Mouse (Mus musculus) forebrain, postnatal 0 days (tissue): Measurements from ENCODE around the gene Tmem17. TPM values are rescaled to one million over a fixed set of nuclear protein-coding genes. Genes with fewer than 3 reads are reported as not detected.

Source experiments
- ATAC-seq: fragments of 200-750 bp; cut with Nextera tagmentation; 2 replicates; pipeline ENCODE4 v1.8.0; 2017; ENCODE audit warnings: mild to moderate bottlenecking, moderate library complexity
- DNase-seq: peaks from one replicate; pipeline ENCODE4 v3.0.0-alpha.2; 2015
- H3K27ac ChIP-seq: fragments of 300-500 bp; sonication (generic); 2 replicates; pipeline ENCODE4 v1.5.1; 2014; ENCODE audit warnings: low read depth, mild to moderate bottlenecking, antibody characterized with exemption, low read length, moderate library complexity, mixed read lengths
- H3K27me3 ChIP-seq: fragments of 300-500 bp; sonication (generic); 2 replicates; pipeline ENCODE4 v1.6.1; 2014; ENCODE audit warnings: mild to moderate bottlenecking, low read length, mixed read lengths; ENCODE audit not compliant: insufficient read depth
- H3K36me3 ChIP-seq: fragments of 300-500 bp; sonication (generic); 2 replicates; pipeline ENCODE4 v1.6.1; 2014; ENCODE audit warnings: mild to moderate bottlenecking, moderate library complexity; ENCODE audit not compliant: insufficient read depth
- H3K4me1 ChIP-seq: fragments of 300-500 bp; sonication (generic); 2 replicates; pipeline ENCODE4 v1.6.1; 2014; ENCODE audit warnings: antibody characterized with exemption; ENCODE audit not compliant: insufficient read depth
- H3K4me2 ChIP-seq: fragments of 300-500 bp; sonication (generic); 2 replicates; pipeline ENCODE4 v1.6.1; 2014; ENCODE audit warnings: low read depth, mild to moderate bottlenecking, moderate library complexity
- H3K4me3 ChIP-seq: fragments of 300-500 bp; sonication (generic); 2 replicates; pipeline ENCODE4 v1.5.1; 2014; ENCODE audit warnings: low read depth, low read length, mixed read lengths
- H3K9ac ChIP-seq: fragments of 300-500 bp; sonication (generic); 2 replicates; pipeline ENCODE4 v1.6.1; 2014; ENCODE audit warnings: mild to moderate bottlenecking
- H3K9me3 ChIP-seq: fragments of 300-500 bp; sonication (generic); 2 replicates; pipeline ENCODE4 v1.6.1; 2016; ENCODE audit warnings: low read length
- CTCF ChIP-seq: sonication (generic); IDR thresholded peaks from 2 replicates; pipeline ENCODE4 v1.5.1; 2016; ENCODE audit warnings: antibody characterized with exemption, control low read depth, low read depth
- WGBS: fragments of 180-500 bp; shearing (Covaris S2); extraction: QIAGEN DNeasy Blood & Tissue Kit; methylation state at CpG from one replicate; pipeline ENCODE4 v1.1.7; 2014; 5-methylcytosine and 5-hydroxymethylcytosine counted together
- polyA plus RNA-seq: library from polyadenylated mRNA; unstranded; fragments of >200 nt; fragmentation: Nextera tagmentation; extraction: Ambion mirVana; gene quantifications from 2 replicates; pipeline ENCODE4 v1.2.1, GENCODE M21; 2015
- total RNA-seq: library from RNA; depleted of rRNA; stranded (reverse); fragments of >200 nt; gene quantifications from 2 replicates; pipeline ENCODE4 v1.2.3, GENCODE M21; 2014

The Tmem17 gene
- total and polyA plus RNA-seq, 2 experiments from 2014 or later = 21.3 to 25.2 TPM

DNA sequence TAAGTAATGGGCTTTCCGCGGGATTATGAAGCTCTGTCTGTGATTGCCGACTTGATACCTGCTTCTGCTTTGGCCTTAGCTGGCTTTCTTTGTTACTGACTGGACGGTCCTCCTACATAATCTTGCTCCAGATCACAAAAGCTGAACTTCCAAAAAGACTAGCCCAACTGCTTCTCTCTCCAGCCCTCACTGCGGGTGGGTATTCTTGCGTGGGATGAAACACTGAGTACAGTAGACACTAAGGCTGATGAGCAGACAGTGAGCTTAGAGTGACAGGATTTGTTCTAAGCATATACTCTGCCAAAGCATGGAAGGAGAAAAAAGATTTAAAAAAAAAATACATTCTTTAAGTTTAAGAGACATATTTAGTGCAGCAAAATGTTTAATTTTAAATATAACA lies 12.5 kb upstream of the Tmem17 start:
- H3K9me3 ChIP-seq = no peaks in the 10 kb centered on the region
- no peak for ATAC-seq
- DNase-seq = no peak

GRCm38 (mm10) chr11:22499886-22500285 lies 12.0 kb upstream of the Tmem17 start:
- no peak overlapping the region for H3K9ac ChIP-seq
- no peak overlapping the region for H3K4me2 ChIP-seq
- no peak overlapping the region for H3K27ac ChIP-seq
- H3K4me3 ChIP-seq = no peak overlapping the region
- DNase-seq (no peak), ATAC-seq (no peak)
- 0 out of 2 replicates have a peak, but pooled peaks cover 3% of the 10 kb centered on the region for H3K4me1 ChIP-seq
- no peaks in the 10 kb centered on the region for H3K36me3 ChIP-seq
- H3K9me3 ChIP-seq = no peaks in the 10 kb centered on the region
- no peaks in the 10 kb centered on the region for H3K27me3 ChIP-seq
- no peak for TF ChIP-seq CTCF

More for the DNA sequence above, 12.5 kb upstream of the Tmem17 start:
- Histone ChIP-seq H3K27ac (no peak overlapping the region), H3K27me3 (no peaks in the 10 kb centered on the region), H3K9ac (no peak overlapping the region), H3K4me3 (no peak overlapping the region), H3K4me1 (0 out of 2 replicates have a peak, but pooled peaks cover 3% of the 10 kb centered on the region), H3K36me3 (no peaks in the 10 kb centered on the region), H3K4me2 (no peak overlapping the region)
- TF ChIP-seq CTCF = no peak
- WGBS = 43% methylated on average over 6 of the region's 6 CpGs

GRCm38 (mm10) chr11:22500771-22501566 lies 10.9 kb upstream of the Tmem17 start:
- Histone ChIP-seq H3K4me2 (no peak overlapping the region), H3K4me3 (no peak overlapping the region), H3K4me1 (0 out of 2 replicates have a peak, but pooled peaks cover 3% of the 10 kb centered on the region), H3K9ac (no peak overlapping the region), H3K36me3 (no peaks in the 10 kb centered on the region), H3K9me3 (no peaks in the 10 kb centered on the region), H3K27ac (no peak overlapping the region), H3K27me3 (no peaks in the 10 kb centered on the region)
- DNase-seq (no peak), ATAC-seq (no peak)
- TF ChIP-seq CTCF = no peak
- WGBS = 89% methylated on average over 9 of the region's 9 CpGs

GRCm38 (mm10) chr11:22513075-22513474 lies 1.2 kb downstream of the Tmem17 start:
- DNase-seq (no peak), ATAC-seq (0 out of 2 replicates have a peak, but pooled peaks have one; percentile 2)
- H3K4me3 ChIP-seq = peak overlapping the region; percentile 69
- H3K27me3 ChIP-seq = no peaks in the 10 kb centered on the region
- H3K9me3 ChIP-seq = no peaks in the 10 kb centered on the region
- peak overlapping the region; percentile 97 for H3K9ac ChIP-seq
- peak overlapping the region; percentile 98 for H3K27ac ChIP-seq
- no peaks in the 10 kb centered on the region for H3K4me1 ChIP-seq
- peak overlapping the region; percentile 66 for H3K4me2 ChIP-seq
- H3K36me3 ChIP-seq = no peaks in the 10 kb centered on the region; the same call in 1 of the 2 replicates
- no peak for TF ChIP-seq CTCF
- WGBS = 15% methylated on average over 11 of the region's 11 CpGs

GRCm38 (mm10) chr11:22515061-22515460 lies 3.2 kb downstream of the Tmem17 start:
- no peak for TF ChIP-seq CTCF

GRCm38 (mm10) chr11:22518445-22518844 lies 6.6 kb downstream of the Tmem17 start:
- no peak for TF ChIP-seq CTCF
- WGBS = 91% methylated on average over 6 of the region's 6 CpGs
- no peak for DNase-seq
- Histone ChIP-seq H3K4me1 (no peaks in the 10 kb centered on the region), H3K9ac (no peak overlapping the region), H3K9me3 (no peaks in the 10 kb centered on the region), H3K27me3 (no peaks in the 10 kb centered on the region), H3K36me3 (peaks cover 13% of the 10 kb centered on the region), H3K4me3 (no peak overlapping the region), H3K4me2 (no peak overlapping the region), H3K27ac (no peak overlapping the region)
- no peak for ATAC-seq

More at GRCm38 (mm10) chr11:22515061-22515460, 3.2 kb downstream of the Tmem17 start:
- 95% methylated on average over 2 of the region's 2 CpGs for WGBS
- no peaks in the 10 kb centered on the region for H3K27me3 ChIP-seq
- no peak overlapping the region for H3K4me3 ChIP-seq
- no peaks in the 10 kb centered on the region for H3K4me1 ChIP-seq
- H3K4me2 ChIP-seq = no peak overlapping the region
- peaks cover 11% of the 10 kb centered on the region for H3K36me3 ChIP-seq
- DNase-seq = no peak
- H3K9me3 ChIP-seq = no peaks in the 10 kb centered on the region
- H3K9ac ChIP-seq = no peak overlapping the region
- ATAC-seq = no peak
- no peak overlapping the region for H3K27ac ChIP-seq

DNA sequence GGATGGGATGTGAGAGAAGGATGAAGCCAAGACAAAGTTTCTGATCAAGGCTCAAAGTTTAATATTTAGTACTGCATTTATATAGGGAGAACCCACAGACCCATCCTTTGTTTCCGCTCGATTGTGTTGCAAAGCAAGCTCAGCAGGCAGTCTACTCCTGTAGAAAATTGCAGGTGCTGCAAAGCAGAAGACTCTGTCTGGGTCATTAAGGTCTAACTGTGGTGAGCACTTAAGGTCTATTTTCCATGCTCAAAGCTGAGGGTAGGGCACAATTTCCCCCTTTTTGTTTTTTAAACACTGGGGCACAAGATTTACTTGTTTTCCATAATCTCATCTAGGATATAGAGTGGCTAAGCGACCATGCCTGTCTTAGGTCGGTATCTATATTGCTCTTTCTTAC lies 8.4 kb downstream of the Tmem17 start:
- no peak for ATAC-seq
- Histone ChIP-seq H3K27me3 (no peaks in the 10 kb centered on the region), H3K4me3 (no peak overlapping the region), H3K36me3 (peaks cover 13% of the 10 kb centered on the region), H3K9me3 (no peaks in the 10 kb centered on the region), H3K9ac (no peak overlapping the region), H3K4me2 (no peak overlapping the region), H3K27ac (no peak overlapping the region), H3K4me1 (no peaks in the 10 kb centered on the region)
- WGBS = 94% methylated on average over 4 of the region's 4 CpGs
- no peak for DNase-seq
- no peak for TF ChIP-seq CTCF
